Mouse (Mus musculus) embryonic facial prominence, embryonic 14.5 days (tissue): Measurements from ENCODE around the gene Sbp. TPM values are rescaled to one million over a fixed set of nuclear protein-coding genes. Genes with fewer than 3 reads are reported as not detected.

ENCODE experiments used
- ATAC-seq: fragments of 200-750 bp; cut with Nextera tagmentation; 2 replicates; pipeline ENCODE4 v1.8.0; 2017; ENCODE audit warnings: low read depth, moderate number of reproducible peaks, moderate TSS enrichment
- DNase-seq: peaks from one replicate; pipeline ENCODE4 v3.0.0-alpha.2; 2015; ENCODE audit warnings: low spot score
- H3K27ac ChIP-seq: fragments of 300-500 bp; sonication (generic); replicated peaks from 2 replicates; pipeline ENCODE4 v1.5.1; 2014; ENCODE audit warnings: low read depth, mild to moderate bottlenecking, low read length, moderate library complexity
- H3K27me3 ChIP-seq: fragments of 300-500 bp; sonication (generic); replicated peaks from 2 replicates; pipeline ENCODE4 v1.6.1; 2014; ENCODE audit warnings: low read length; ENCODE audit not compliant: control insufficient read depth, insufficient read depth
- H3K36me3 ChIP-seq: fragments of 300-500 bp; sonication (generic); 2 replicates; pipeline ENCODE4 v1.6.1; 2014; ENCODE audit warnings: low read length, mixed read lengths; ENCODE audit not compliant: control insufficient read depth, insufficient read depth
- H3K4me1 ChIP-seq: fragments of 300-500 bp; sonication (generic); 2 replicates; pipeline ENCODE4 v1.6.1; 2014; ENCODE audit warnings: antibody characterized with exemption, low read length; ENCODE audit not compliant: control insufficient read depth, insufficient read depth
- H3K4me2 ChIP-seq: fragments of 300-500 bp; sonication (generic); 2 replicates; pipeline ENCODE4 v1.6.1; 2014; ENCODE audit warnings: low read depth, mild to moderate bottlenecking, low read length, moderate library complexity, mixed read lengths
- H3K4me3 ChIP-seq: fragments of 300-500 bp; sonication (generic); 2 replicates; pipeline ENCODE4 v1.5.1; 2014; ENCODE audit warnings: low read depth, mild to moderate bottlenecking, low read length
- H3K9ac ChIP-seq: fragments of 300-500 bp; sonication (generic); 2 replicates; pipeline ENCODE4 v1.6.1; 2014; ENCODE audit warnings: low read depth, mild to moderate bottlenecking, low read length, moderate library complexity, mixed read lengths
- H3K9me3 ChIP-seq: fragments of 300-500 bp; sonication (generic); 2 replicates; pipeline ENCODE4 v1.6.1; 2016; ENCODE audit warnings: low read length; ENCODE audit not compliant: control insufficient read depth
- WGBS: fragments of 180-500 bp; shearing (Covaris S2); extraction: QIAGEN DNeasy Blood & Tissue Kit; methylation state at CpG from one replicate; pipeline ENCODE4 v1.1.7; 2014; 5-methylcytosine and 5-hydroxymethylcytosine counted together
- polyA plus RNA-seq: library from polyadenylated mRNA; unstranded; fragments of >200 nt; fragmentation: Nextera tagmentation; extraction: Ambion mirVana; gene quantifications from 2 replicates; pipeline ENCODE4 v1.2.1, GENCODE M21; 2014

Sbp gene
- polyA plus RNA-seq, 1 experiment from 2014 or later = not detected

GRCm38 (mm10) chr17:23979471-23979870, 38.0 kb downstream of the Sbp start:
- Histone ChIP-seq H3K36me3 (no peaks in the 10 kb centered on the region), H3K4me1 (no peaks in the 10 kb centered on the region), H3K27me3 (no peaks in the 10 kb centered on the region), H3K9me3 (no peaks in the 10 kb centered on the region), H3K9ac (no peak overlapping the region), H3K4me3 (no peak overlapping the region), H3K4me2 (no peak overlapping the region), H3K27ac (no peak overlapping the region)
- DNase-seq (no peak), ATAC-seq (no peak)
- WGBS = 59% methylated on average over 3 of the region's 3 CpGs

GRCm38 (mm10) chr17:23980297-23980909, 38.9 kb downstream of the Sbp start, which contains the start of gene Prss30:
TSS of gene Prss30 (minus strand) at chr17:23980566.
- ATAC-seq (no peak), DNase-seq (no peak)
- H3K36me3 ChIP-seq = no peaks in the 10 kb centered on the region
- no peak within 1 kb of the TSS for H3K4me3 ChIP-seq
- no peak within 1 kb of the TSS for H3K27ac ChIP-seq
- WGBS = 69% methylated on average over 10 of the region's 10 CpGs
- no peaks in the 10 kb centered on the region for H3K4me1 ChIP-seq
- H3K4me2 ChIP-seq = no peak within 1 kb of the TSS
- no peaks in the 10 kb centered on the region for H3K9me3 ChIP-seq
- no peak within 1 kb of the TSS for H3K9ac ChIP-seq
- H3K27me3 ChIP-seq = no peaks in the 10 kb centered on the region

- Histone ChIP-seq H3K36me3 (no peaks in the 10 kb centered on the region), H3K4me3 (no peak overlapping the region), H3K9me3 (no peaks in the 10 kb centered on the region), H3K9ac (no peak overlapping the region), H3K27me3 (no peaks in the 10 kb centered on the region), H3K4me1 (no peaks in the 10 kb centered on the region), H3K4me2 (no peak overlapping the region), H3K27ac (no peak overlapping the region)
- DNase-seq (no peak), ATAC-seq (no peak)
- 47% methylated on average over 4 of the region's 4 CpGs for WGBS
Observed at GRCm38 (mm10) chr17:23982912-23983311, 41.4 kb downstream of the Sbp start.

GRCm38 (mm10) chr17:23984989-23985388, 43.5 kb downstream of the Sbp start:
- Histone ChIP-seq H3K27me3 (no peaks in the 10 kb centered on the region), H3K4me1 (no peaks in the 10 kb centered on the region), H3K36me3 (no peaks in the 10 kb centered on the region), H3K9me3 (no peaks in the 10 kb centered on the region), H3K4me2 (no peak overlapping the region), H3K27ac (no peak overlapping the region), H3K9ac (no peak overlapping the region), H3K4me3 (no peak overlapping the region)
- 78% methylated on average over 1 of the region's 1 CpGs for WGBS
- ATAC-seq (no peak), DNase-seq (no peak)

GRCm38 (mm10) chr17:23989802-23990201, 48.3 kb downstream of the Sbp start:
- H3K9ac ChIP-seq = no peak overlapping the region
- H3K36me3 ChIP-seq = no peaks in the 10 kb centered on the region
- H3K27me3 ChIP-seq = no peaks in the 10 kb centered on the region
- no peaks in the 10 kb centered on the region for H3K4me1 ChIP-seq
- 41% methylated on average over 2 of the region's 2 CpGs for WGBS
- ATAC-seq (no peak), DNase-seq (no peak)
- H3K4me3 ChIP-seq = no peak overlapping the region
- no peaks in the 10 kb centered on the region for H3K9me3 ChIP-seq
- no peak overlapping the region for H3K4me2 ChIP-seq
- H3K27ac ChIP-seq = no peak overlapping the region

GRCm38 (mm10) chr17:23992789-23993553, 51.5 kb downstream of the Sbp start:
- ATAC-seq (peak; percentile 12; the same call in 1 of the 2 replicates), DNase-seq (no peak)
- Histone ChIP-seq H3K27me3 (no peaks in the 10 kb centered on the region), H3K36me3 (no peaks in the 10 kb centered on the region), H3K9ac (no peak overlapping the region; the same call in 1 of the 2 replicates), H3K4me1 (no peaks in the 10 kb centered on the region), H3K4me2 (peak overlapping the region; percentile 59), H3K9me3 (no peaks in the 10 kb centered on the region), H3K4me3 (peak overlapping the region; percentile 31), H3K27ac (no peak overlapping the region)
- 72% methylated on average over 9 of the region's 9 CpGs for WGBS

- H3K4me3 ChIP-seq = peak overlapping the region; percentile 31
- peak overlapping the region; percentile 47 for H3K9ac ChIP-seq
- peak; percentile 68 for ATAC-seq
- H3K27ac ChIP-seq = no peak overlapping the region
- H3K36me3 ChIP-seq = no peaks in the 10 kb centered on the region
- peak; percentile 94 for DNase-seq
- 12% methylated on average over 23 of the region's 31 CpGs for WGBS
- H3K27me3 ChIP-seq = no peaks in the 10 kb centered on the region
- no peaks in the 10 kb centered on the region for H3K4me1 ChIP-seq
- H3K9me3 ChIP-seq = no peaks in the 10 kb centered on the region
- H3K4me2 ChIP-seq = peak overlapping the region; percentile 59
Observed at GRCm38 (mm10) chr17:23993559-23994428, 52.3 kb downstream of the Sbp start.

- H3K4me2 ChIP-seq = no peak overlapping the region
- no peak overlapping the region for H3K4me3 ChIP-seq
- no peaks in the 10 kb centered on the region for H3K9me3 ChIP-seq
- DNase-seq (no peak), ATAC-seq (no peak)
- H3K4me1 ChIP-seq = no peaks in the 10 kb centered on the region
- H3K27ac ChIP-seq = no peak overlapping the region
- H3K9ac ChIP-seq = no peak overlapping the region
- H3K36me3 ChIP-seq = no peaks in the 10 kb centered on the region
- H3K27me3 ChIP-seq = no peaks in the 10 kb centered on the region
- 72% methylated on average over 7 of the region's 7 CpGs for WGBS
Observed at GRCm38 (mm10) chr17:23994667-23995066, 53.2 kb downstream of the Sbp start.
